Mouse (Mus musculus) heart, postnatal 0 days (tissue): ENCODE data around the gene Dnal1. TPM values are rescaled to one million over a fixed set of nuclear protein-coding genes. Genes with fewer than 3 reads are reported as not detected.

Experiments
- ATAC-seq: fragments of 200-750 bp; cut with Nextera tagmentation; 2 replicates; pipeline ENCODE4 v1.8.0; 2017; ENCODE audit warnings: low read depth, moderate number of reproducible peaks, moderate library complexity; ENCODE audit not compliant: insufficient read depth
- DNase-seq: peaks from one replicate; pipeline ENCODE4 v3.0.0-alpha.2; 2016; ENCODE audit warnings: low spot score
- H3K27ac ChIP-seq: fragments of 300-500 bp; sonication (generic); 2 replicates; pipeline ENCODE4 v1.5.1; 2014; ENCODE audit warnings: low read depth, mild to moderate bottlenecking
- H3K27me3 ChIP-seq: fragments of 300-500 bp; sonication (generic); 2 replicates; pipeline ENCODE4 v1.6.1; 2014; ENCODE audit warnings: low read length, mixed read lengths; ENCODE audit not compliant: control insufficient read depth, insufficient read depth
- H3K36me3 ChIP-seq: fragments of 300-500 bp; sonication (generic); replicated peaks from 2 replicates; pipeline ENCODE4 v1.6.1; 2014; ENCODE audit warnings: low read length, mixed read lengths; ENCODE audit not compliant: control insufficient read depth, insufficient read depth
- H3K4me1 ChIP-seq: fragments of 300-500 bp; sonication (generic); 2 replicates; pipeline ENCODE4 v1.6.1; 2014; ENCODE audit warnings: antibody characterized with exemption; ENCODE audit not compliant: control insufficient read depth, insufficient read depth
- H3K4me2 ChIP-seq: fragments of 300-500 bp; sonication (generic); 2 replicates; pipeline ENCODE4 v1.6.1; 2014; ENCODE audit warnings: low read depth, mild to moderate bottlenecking, low read length, moderate library complexity
- H3K4me3 ChIP-seq: fragments of 300-500 bp; sonication (generic); 2 replicates; pipeline ENCODE4 v1.5.1; 2014; ENCODE audit warnings: low read depth, low read length
- H3K9ac ChIP-seq: fragments of 300-500 bp; sonication (generic); replicated peaks from 2 replicates; pipeline ENCODE4 v1.6.1; 2014; ENCODE audit warnings: low read depth, low read length, mixed read lengths
- H3K9me3 ChIP-seq: fragments of 300-500 bp; sonication (generic); replicated peaks from 2 replicates; pipeline ENCODE4 v1.6.1; 2016; ENCODE audit warnings: low read length; ENCODE audit not compliant: control insufficient read depth
- CTCF ChIP-seq: IDR thresholded peaks from 2 replicates; pipeline ENCODE4 v1.5.1; 2016; ENCODE audit warnings: antibody characterized with exemption, control low read depth, low read depth
- EP300 ChIP-seq: IDR thresholded peaks from 2 replicates; pipeline ENCODE4 v1.6.1; 2016; ENCODE audit warnings: antibody characterized with exemption, low read depth
- WGBS: fragments of 180-500 bp; shearing (Covaris S2); extraction: QIAGEN DNeasy Blood & Tissue Kit; methylation state at CpG from one replicate; pipeline ENCODE4 v1.1.7; 2014; 5-methylcytosine and 5-hydroxymethylcytosine counted together
- polyA plus RNA-seq: library from polyadenylated mRNA; unstranded; fragments of >200 nt; fragmentation: Nextera tagmentation; extraction: Ambion mirVana; gene quantifications from 2 replicates; pipeline ENCODE4 v1.2.1, GENCODE M21; 2015
- total RNA-seq: library from RNA; depleted of rRNA; stranded (reverse); fragments of >200 nt; gene quantifications from 2 replicates; pipeline ENCODE4 v1.2.3, GENCODE M21; 2014; ENCODE audit warnings: low replicate concordance

Gene Dnal1
- total and polyA plus RNA-seq, 2 experiments from 2014 or later: 2.3 to 2.6 TPM

- Histone ChIP-seq H3K4me2 (no peak overlapping the region), H3K27me3 (no peaks in the 10 kb centered on the region), H3K27ac (no peak overlapping the region), H3K4me3 (no peak overlapping the region), H3K36me3 (peaks cover 15% of the 10 kb centered on the region), H3K9ac (no peak overlapping the region), H3K9me3 (no peaks in the 10 kb centered on the region), H3K4me1 (no peaks in the 10 kb centered on the region)
- WGBS: 86% methylated on average over 8 of the region's 8 CpGs
- DNase-seq (no peak), ATAC-seq (no peak)
- TF ChIP-seq CTCF: no peak
- TF ChIP-seq EP300: no peak
These were observed 15.8 kb downstream of the Dnal1 start for GRCm38 (mm10) chr12:84129931-84130330.

GRCm38 (mm10) chr12:84132265-84132664 lies 18.1 kb downstream of the Dnal1 start:
- H3K36me3 ChIP-seq: peaks cover 20% of the 10 kb centered on the region
- no peak overlapping the region for H3K9ac ChIP-seq
- H3K27me3 ChIP-seq: no peaks in the 10 kb centered on the region
- no peak overlapping the region for H3K4me2 ChIP-seq
- H3K4me3 ChIP-seq: no peak overlapping the region
- 70% methylated on average over 3 of the region's 3 CpGs for WGBS
- H3K4me1 ChIP-seq: no peaks in the 10 kb centered on the region
- TF ChIP-seq EP300 (no peak), CTCF (peak; percentile 50)
- no peaks in the 10 kb centered on the region for H3K9me3 ChIP-seq
- DNase-seq (no peak), ATAC-seq (no peak)
- no peak overlapping the region for H3K27ac ChIP-seq

- Histone ChIP-seq H3K4me1 (no peaks in the 10 kb centered on the region), H3K4me2 (no peak overlapping the region), H3K36me3 (peaks cover 14% of the 10 kb centered on the region), H3K27ac (no peak overlapping the region), H3K4me3 (no peak overlapping the region), H3K9ac (no peak overlapping the region), H3K27me3 (no peaks in the 10 kb centered on the region), H3K9me3 (no peaks in the 10 kb centered on the region)
- DNase-seq (no peak), ATAC-seq (no peak)
- WGBS: 77% methylated on average over 7 of the region's 7 CpGs
- TF ChIP-seq EP300 (no peak), CTCF (no peak)
These were observed 23.0 kb downstream of the Dnal1 start for GRCm38 (mm10) chr12:84137131-84137530.

GRCm38 (mm10) chr12:84140135-84140534 lies 26.0 kb downstream of the Dnal1 start:
- DNase-seq (no peak), ATAC-seq (no peak)
- TF ChIP-seq CTCF (no peak), EP300 (no peak)
- 64% methylated on average over 4 of the region's 4 CpGs for WGBS
- no peaks in the 10 kb centered on the region for H3K27me3 ChIP-seq
- H3K9ac ChIP-seq: no peak overlapping the region
- no peak overlapping the region for H3K4me2 ChIP-seq
- no peaks in the 10 kb centered on the region for H3K9me3 ChIP-seq
- H3K4me3 ChIP-seq: no peak overlapping the region
- no peak overlapping the region for H3K27ac ChIP-seq
- peaks cover 14% of the 10 kb centered on the region; the same call in 1 of the 2 replicates for H3K36me3 ChIP-seq
- H3K4me1 ChIP-seq: no peaks in the 10 kb centered on the region

- TF ChIP-seq EP300: no peak
- TF ChIP-seq CTCF: no peak
- no peak overlapping the region for H3K4me2 ChIP-seq
- ATAC-seq (no peak), DNase-seq (no peak)
- no peak overlapping the region for H3K9ac ChIP-seq
- no peak overlapping the region for H3K27ac ChIP-seq
- no peak overlapping the region for H3K4me3 ChIP-seq
- WGBS: 77% methylated on average over 4 of the region's 4 CpGs
- peaks cover 10% of the 10 kb centered on the region; the same call in 1 of the 2 replicates for H3K36me3 ChIP-seq
- H3K4me1 ChIP-seq: no peaks in the 10 kb centered on the region
- H3K27me3 ChIP-seq: no peaks in the 10 kb centered on the region
- no peaks in the 10 kb centered on the region for H3K9me3 ChIP-seq
These were observed 27.1 kb downstream of the Dnal1 start for GRCm38 (mm10) chr12:84141271-84141670.
